Mouse (Mus musculus): ENCODE results near the gene Luzp2. TPM values are rescaled to one million over a fixed set of nuclear protein-coding genes. Genes with fewer than 3 reads are reported as not detected.

The Luzp2 gene
- total RNA-seq (2014; rRNA removed): 69.2 and 70.3 TPM in 2 replicates
- 40.2 and 48.9 TPM in 2 replicates for polyA plus RNA-seq (2015; fragmentation: Nextera tagmentation; extraction: Ambion mirVana)

DNA sequence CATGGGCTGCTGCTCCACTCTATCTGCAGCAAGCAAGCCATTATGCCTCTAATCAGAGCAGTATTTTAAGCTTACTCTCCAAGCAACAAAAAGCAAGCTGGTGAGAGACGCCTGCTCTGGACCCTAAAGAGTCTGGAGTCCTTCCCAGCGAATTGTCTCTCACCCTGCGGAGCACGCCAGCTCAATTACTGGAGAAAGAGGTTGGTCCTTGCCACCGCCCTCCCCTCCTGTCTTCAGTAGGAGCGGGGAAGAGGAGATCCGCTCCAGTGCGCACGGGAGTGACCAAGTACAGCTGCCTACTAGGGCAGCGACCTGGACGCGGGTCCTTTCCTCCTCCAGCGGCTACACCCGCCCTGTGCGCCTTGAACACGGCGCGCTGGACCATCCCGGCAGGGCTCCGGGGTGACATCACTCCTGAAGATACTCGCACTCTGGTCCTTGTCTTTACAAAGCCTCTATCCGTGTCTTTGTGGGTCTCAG lies at the start of gene Luzp2:
Gene Luzp2, plus strand, starts transcription at position 127 of the 480 bp plus-strand sequence.
- 2% methylated on average over 22 of the region's 22 CpGs for WGBS
- DNase-seq: peak; percentile 76

GRCm38 (mm10) chr7:54787456-54787855 lies 47.8 kb upstream of the Luzp2 start:
- Histone ChIP-seq H3K4me3 (ENCODE audit: low read depth, low read length) (no peak overlapping the region), H3K9ac (no peak overlapping the region), H3K9me3 (ENCODE audit: low read length) (no peaks in the 10 kb centered on the region), H3K36me3 (ENCODE audit: insufficient read depth) (no peaks in the 10 kb centered on the region), H3K4me1 (ENCODE audit: insufficient read depth) (no peaks in the 10 kb centered on the region), H3K4me2 (ENCODE audit: low read depth) (no peak overlapping the region), H3K27me3 (ENCODE audit: insufficient read depth, low read length) (no peaks in the 10 kb centered on the region), H3K27ac (ENCODE audit: low read depth, low read length) (no peak overlapping the region)
- ATAC-seq (no peak), DNase-seq (no peak)
- no peak for TF ChIP-seq CTCF (IDR thresholded peaks at IDR 0.05; ENCODE audit: low read depth)

More for the DNA sequence above, at the start of gene Luzp2:
- Histone ChIP-seq H3K4me3 (ENCODE audit: low read depth, low read length) (peak within 1 kb of the TSS; percentile 56), H3K9me3 (ENCODE audit: low read length) (no peaks in the 10 kb centered on the region), H3K27me3 (ENCODE audit: insufficient read depth, low read length) (no peaks in the 10 kb centered on the region), H3K36me3 (ENCODE audit: insufficient read depth) (no peaks in the 10 kb centered on the region), H3K27ac (ENCODE audit: low read depth, low read length) (peak within 1 kb of the TSS; percentile 76), H3K4me2 (ENCODE audit: low read depth) (peak within 1 kb of the TSS; percentile 69), H3K9ac (peak within 1 kb of the TSS; percentile 71), H3K4me1 (ENCODE audit: insufficient read depth) (no peaks in the 10 kb centered on the region)
- no peak for TF ChIP-seq CTCF (IDR thresholded peaks at IDR 0.05; ENCODE audit: low read depth)
- peak; percentile 81 for ATAC-seq

GRCm38 (mm10) chr7:54818606-54819005 lies 16.7 kb upstream of the Luzp2 start:
- no peak for ATAC-seq
- H3K36me3 ChIP-seq (ENCODE audit: insufficient read depth): no peaks in the 10 kb centered on the region
- no peak overlapping the region for H3K4me3 ChIP-seq (ENCODE audit: low read depth, low read length)
- no peak for TF ChIP-seq CTCF (IDR thresholded peaks at IDR 0.05; ENCODE audit: low read depth)
- H3K4me2 ChIP-seq (ENCODE audit: low read depth): no peak overlapping the region
- no peaks in the 10 kb centered on the region for H3K4me1 ChIP-seq (ENCODE audit: insufficient read depth)
- no peaks in the 10 kb centered on the region for H3K9me3 ChIP-seq (ENCODE audit: low read length)
- DNase-seq: no peak
- H3K27me3 ChIP-seq (ENCODE audit: insufficient read depth, low read length): no peaks in the 10 kb centered on the region
- H3K27ac ChIP-seq (ENCODE audit: low read depth, low read length): no peak overlapping the region
- H3K9ac ChIP-seq: no peak overlapping the region

DNA sequence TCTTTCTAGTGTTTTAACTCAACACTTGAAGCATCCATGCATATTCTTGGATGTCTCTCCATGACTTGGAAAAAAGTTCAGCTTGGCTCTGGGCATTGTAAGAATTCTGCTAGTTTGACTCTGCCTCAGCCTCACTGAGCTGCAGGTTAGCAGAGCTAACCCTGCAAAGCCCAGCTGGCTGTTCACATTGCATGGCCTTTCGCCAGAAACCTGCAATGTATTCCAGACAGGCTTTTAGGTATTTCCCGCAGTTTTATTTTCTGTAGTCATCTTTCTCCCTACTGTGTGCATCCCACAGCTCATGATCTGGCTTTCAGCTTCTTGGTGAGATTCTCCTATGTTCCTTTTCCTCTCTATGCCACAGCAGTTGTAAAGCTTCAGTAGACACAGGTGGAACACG lies 6.5 kb upstream of the Luzp2 start:
- Histone ChIP-seq H3K9ac (no peak overlapping the region), H3K27me3 (ENCODE audit: insufficient read depth, low read length) (no peaks in the 10 kb centered on the region), H3K4me3 (ENCODE audit: low read depth, low read length) (no peak overlapping the region), H3K9me3 (ENCODE audit: low read length) (no peaks in the 10 kb centered on the region), H3K4me2 (ENCODE audit: low read depth) (no peak overlapping the region), H3K4me1 (ENCODE audit: insufficient read depth) (no peaks in the 10 kb centered on the region), H3K36me3 (ENCODE audit: insufficient read depth) (no peaks in the 10 kb centered on the region), H3K27ac (ENCODE audit: low read depth, low read length) (no peak overlapping the region)
- no peak for DNase-seq
- ATAC-seq: no peak
- TF ChIP-seq CTCF (IDR thresholded peaks at IDR 0.05; ENCODE audit: low read depth): no peak
- 81% methylated on average over 3 of the region's 3 CpGs for WGBS

- 2% methylated on average over 13 of the region's 13 CpGs for WGBS
- DNase-seq (peak; percentile 58), ATAC-seq (peak; percentile 69)
- H3K4me2 ChIP-seq (ENCODE audit: low read depth): peak overlapping the region; percentile 69
- no peaks in the 10 kb centered on the region for H3K4me1 ChIP-seq (ENCODE audit: insufficient read depth)
- peak overlapping the region; percentile 76 for H3K27ac ChIP-seq (ENCODE audit: low read depth, low read length)
- no peaks in the 10 kb centered on the region for H3K36me3 ChIP-seq (ENCODE audit: insufficient read depth)
- peak; percentile 11; the same call in 1 of the 2 replicates for TF ChIP-seq CTCF (IDR thresholded peaks at IDR 0.05; ENCODE audit: low read depth)
- H3K4me3 ChIP-seq (ENCODE audit: low read depth, low read length): peak overlapping the region; percentile 56
- H3K9me3 ChIP-seq (ENCODE audit: low read length): no peaks in the 10 kb centered on the region
- H3K27me3 ChIP-seq (ENCODE audit: insufficient read depth, low read length): no peaks in the 10 kb centered on the region
- H3K9ac ChIP-seq: peak overlapping the region; percentile 71
Measured at GRCm38 (mm10) chr7:54835911-54836352, 634 bp downstream of the Luzp2 start.

- WGBS: 27% methylated on average over 5 of the region's 5 CpGs
Measured at GRCm38 (mm10) chr7:54836437-54836836, 1.1 kb downstream of the Luzp2 start.

GRCm38 (mm10) chr7:54842807-54843335 lies 7.6 kb downstream of the Luzp2 start:
- Histone ChIP-seq H3K4me3 (ENCODE audit: low read depth, low read length) (no peak overlapping the region), H3K9ac (no peak overlapping the region), H3K36me3 (ENCODE audit: insufficient read depth) (no peaks in the 10 kb centered on the region), H3K27me3 (ENCODE audit: insufficient read depth, low read length) (no peaks in the 10 kb centered on the region), H3K27ac (ENCODE audit: low read depth, low read length) (no peak overlapping the region), H3K4me1 (ENCODE audit: insufficient read depth) (no peaks in the 10 kb centered on the region), H3K9me3 (ENCODE audit: low read length) (no peaks in the 10 kb centered on the region), H3K4me2 (ENCODE audit: low read depth) (no peak overlapping the region)
- no peak for TF ChIP-seq CTCF (IDR thresholded peaks at IDR 0.05; ENCODE audit: low read depth)
- ATAC-seq (no peak), DNase-seq (no peak)
- WGBS: 61% methylated on average over 4 of the region's 4 CpGs

More at GRCm38 (mm10) chr7:54836437-54836836, 1.1 kb downstream of the Luzp2 start:
- H3K9me3 ChIP-seq (ENCODE audit: low read length): no peaks in the 10 kb centered on the region
- 0 out of 2 replicates have a peak, but pooled peaks have one; percentile 17 for TF ChIP-seq CTCF (IDR thresholded peaks at IDR 0.05; ENCODE audit: low read depth)
- no peaks in the 10 kb centered on the region for H3K27me3 ChIP-seq (ENCODE audit: insufficient read depth, low read length)
- peak overlapping the region; percentile 76 for H3K27ac ChIP-seq (ENCODE audit: low read depth, low read length)
- peak overlapping the region; percentile 71 for H3K9ac ChIP-seq
- ATAC-seq (peak; percentile 71), DNase-seq (peak; percentile 51)
- H3K4me3 ChIP-seq (ENCODE audit: low read depth, low read length): peak overlapping the region; percentile 56
- no peaks in the 10 kb centered on the region for H3K36me3 ChIP-seq (ENCODE audit: insufficient read depth)
- no peaks in the 10 kb centered on the region for H3K4me1 ChIP-seq (ENCODE audit: insufficient read depth)
- peak overlapping the region; percentile 69 for H3K4me2 ChIP-seq (ENCODE audit: low read depth)
